Mouse (Mus musculus) ovary, postnatal 14 days (tissue): ENCODE data around the gene Crybb1.

Experiments used
- DNase-seq: peaks from one replicate; pipeline ENCODE4 v3.0.0; 2022; ENCODE audit warnings: low spot score

Crybb1 gene

DNA sequence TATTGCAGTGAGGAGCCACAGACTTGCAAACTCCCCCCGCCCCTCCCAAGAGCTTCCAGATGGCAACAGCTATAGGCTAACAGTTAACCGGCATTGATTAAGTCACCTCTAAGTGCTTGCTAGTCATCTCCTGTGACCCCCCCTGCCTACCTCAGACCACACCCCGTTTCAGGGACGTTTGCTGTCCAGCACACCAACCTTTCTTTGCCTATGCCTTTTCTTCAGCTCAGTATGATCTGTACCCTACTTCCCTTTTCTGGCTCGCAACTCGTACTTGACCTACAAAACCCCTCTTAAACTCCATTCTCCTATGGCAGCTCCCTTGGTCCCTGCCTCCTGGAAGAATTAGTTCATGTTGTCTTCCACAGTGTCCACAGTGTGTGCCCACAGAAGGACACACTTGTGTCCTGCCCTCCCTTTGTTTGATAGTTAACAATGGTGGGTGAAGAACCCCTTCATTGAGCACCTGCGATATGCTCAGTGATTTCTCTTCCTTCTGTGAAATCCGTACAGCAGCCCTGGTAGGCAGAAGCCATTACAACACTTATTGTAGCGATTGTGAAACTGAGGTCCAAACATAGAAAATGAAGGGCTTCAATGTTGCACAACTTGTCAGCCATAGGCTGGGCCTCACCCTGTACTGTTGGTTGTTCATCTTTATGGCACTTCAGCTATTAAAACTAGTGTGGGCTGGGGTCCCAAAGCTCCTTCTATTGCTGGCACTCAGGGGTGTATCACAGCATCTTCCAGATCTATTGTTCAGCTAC is 10.6 kb downstream of the Crybb1 start:
- no peak for DNase-seq

DNA sequence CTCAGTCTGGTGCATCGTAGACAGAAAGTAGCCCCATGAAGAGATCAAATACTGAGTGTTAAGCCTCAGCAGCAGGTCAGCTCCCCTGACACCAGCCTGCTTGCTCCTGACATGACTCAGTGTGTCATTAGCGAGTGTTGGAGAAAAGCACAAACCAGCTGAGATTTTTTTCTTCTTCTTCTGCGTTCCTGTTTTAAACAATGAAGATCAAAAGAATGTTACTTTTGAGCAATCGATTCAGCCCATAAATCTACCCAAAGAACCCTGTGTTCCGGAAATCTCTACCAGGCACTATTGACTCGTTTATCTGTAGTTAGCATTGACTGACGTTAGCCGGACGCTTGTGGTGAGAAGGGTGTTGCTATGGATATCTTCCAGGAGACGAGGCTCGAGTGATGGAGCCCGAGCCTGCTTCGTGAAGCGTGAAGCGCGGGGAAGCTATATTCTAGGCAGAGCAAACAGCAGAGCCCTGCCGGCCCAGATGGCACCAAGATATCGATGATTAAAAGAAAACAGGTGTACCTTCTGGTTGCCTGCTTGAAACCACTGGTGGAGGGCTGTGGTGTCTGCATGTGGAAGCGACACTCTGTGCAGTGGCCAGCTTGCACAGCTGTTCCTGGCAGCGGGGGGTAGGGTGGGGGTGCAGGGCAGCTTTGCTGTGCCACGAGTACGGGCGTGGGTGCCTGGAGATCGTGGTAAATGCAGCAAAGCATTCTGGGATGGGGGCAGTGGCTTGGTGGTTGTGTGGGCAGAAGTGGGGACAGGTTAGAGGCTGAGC is 15.3 kb downstream of the Crybb1 start:
- no peak for DNase-seq

DNA sequence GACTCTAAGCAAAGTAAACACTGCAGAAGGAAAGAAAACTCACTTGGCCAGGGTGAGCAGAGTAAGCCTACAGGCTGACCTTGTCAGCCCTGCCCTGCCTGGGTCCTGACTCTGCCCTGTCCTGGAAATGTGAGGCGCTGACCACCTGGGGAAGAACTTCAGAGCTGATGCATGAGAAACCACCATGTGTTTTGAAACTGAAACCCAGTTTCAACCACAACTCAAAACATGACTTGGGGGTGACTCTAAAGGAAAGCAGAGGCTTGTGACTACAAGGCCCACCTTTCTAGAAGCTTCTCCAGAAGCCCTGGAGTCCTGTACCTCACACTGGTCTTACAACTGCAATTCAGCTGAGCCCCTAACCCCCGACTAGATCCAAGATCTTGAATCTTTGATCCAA is 17.3 kb downstream of the Crybb1 start:
- DNase-seq = no peak

DNA sequence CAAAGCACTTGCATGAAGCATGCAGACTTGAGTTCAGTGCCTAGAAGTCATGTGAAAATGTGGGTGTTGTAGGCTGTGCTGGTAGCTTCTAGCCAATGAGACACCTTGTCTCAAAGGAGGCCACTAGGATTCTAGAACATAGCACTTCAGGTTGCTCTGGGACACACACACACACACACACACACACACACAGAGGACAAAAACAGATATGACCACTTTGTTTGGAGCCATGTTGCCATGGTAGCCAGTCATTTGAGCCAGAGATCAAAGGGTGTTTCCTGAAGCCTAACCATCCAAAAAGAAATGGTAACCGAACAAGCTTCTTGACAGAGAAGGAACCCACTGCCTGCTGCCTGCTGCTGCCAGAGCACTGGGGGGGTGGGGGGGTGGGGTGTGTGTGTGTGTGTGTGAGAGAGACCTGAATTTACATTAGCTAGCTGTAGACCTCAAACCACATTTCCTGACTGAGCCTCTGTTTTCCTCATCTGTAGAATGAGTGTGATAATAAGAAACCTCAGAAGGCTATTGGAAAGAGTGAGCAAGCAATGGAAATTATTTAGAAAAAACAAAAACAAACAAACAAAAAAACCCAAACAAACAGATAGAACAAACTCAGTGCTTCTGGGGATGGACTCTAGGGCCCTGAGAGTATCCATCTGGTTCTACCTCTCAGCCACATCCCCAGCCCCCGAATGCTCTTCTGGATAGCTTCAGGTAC is 18.3 kb downstream of the Crybb1 start:
- DNase-seq = no peak

DNA sequence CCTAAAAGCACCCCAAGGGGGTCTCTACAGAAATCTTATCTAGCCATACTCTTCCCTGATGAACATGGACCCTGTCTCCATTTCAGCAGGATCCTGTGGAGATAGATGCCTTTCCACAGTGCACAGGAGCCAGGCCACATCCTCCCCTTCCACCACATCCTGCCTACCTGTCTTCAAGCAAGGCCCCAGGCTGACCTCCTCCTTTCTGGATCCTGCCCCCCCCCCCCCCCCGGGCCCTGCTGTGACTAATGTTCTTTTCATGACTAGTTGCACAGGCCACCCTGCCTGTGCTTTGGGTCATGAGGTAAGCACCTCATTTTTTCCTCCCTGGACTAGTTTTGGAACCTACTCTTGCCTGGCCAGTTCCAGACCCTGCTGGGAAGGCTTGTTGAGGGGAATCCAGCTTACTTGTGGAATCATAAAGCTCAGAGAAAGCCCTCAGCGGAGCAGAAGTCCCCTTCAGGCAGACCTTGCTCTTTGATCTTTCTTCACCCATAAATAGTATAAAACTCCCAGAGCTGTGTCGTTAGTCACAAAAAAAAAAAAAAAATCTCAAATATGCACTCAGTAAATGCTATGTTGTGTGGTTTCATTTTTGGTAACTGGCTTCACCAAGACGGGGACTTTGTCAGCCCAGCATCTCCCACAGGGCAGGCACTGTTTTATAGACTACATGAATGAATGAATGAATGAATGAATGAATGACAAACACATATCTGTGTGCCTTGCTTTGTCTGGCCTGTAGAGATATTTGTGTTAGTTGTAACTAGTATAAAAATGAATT is 19.6 kb downstream of the Crybb1 start:
- no peak for DNase-seq

DNA sequence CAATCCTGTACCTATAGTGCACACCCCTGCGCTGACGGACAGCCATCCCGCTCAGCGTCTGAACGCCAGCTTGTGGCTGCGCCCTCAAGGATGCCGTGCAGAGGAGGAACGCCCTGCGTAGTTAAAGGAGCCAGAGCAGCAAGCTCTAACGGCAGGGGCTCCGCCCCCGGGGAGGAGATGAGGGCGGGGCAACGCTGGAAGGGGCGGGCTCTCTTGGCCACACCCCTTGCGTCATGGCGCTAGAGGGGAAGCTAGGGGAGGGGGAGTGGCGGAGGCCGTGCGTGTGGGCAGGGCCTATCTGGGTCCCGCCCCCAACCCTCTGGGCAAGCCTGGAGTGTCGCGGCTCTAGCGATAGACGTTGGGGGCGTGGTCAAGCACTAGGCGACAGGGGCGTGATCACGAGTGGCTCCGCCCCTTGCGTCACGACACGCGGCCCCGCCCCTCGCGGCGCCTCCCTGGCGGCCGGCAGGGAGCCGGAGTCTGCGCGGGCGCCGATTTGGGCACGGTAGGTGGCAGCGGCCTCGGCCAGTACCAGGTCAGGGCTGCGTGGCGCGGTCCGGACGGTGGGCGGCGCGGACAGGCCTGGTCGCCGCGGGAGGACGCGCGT is 20.8 kb downstream of the Crybb1 start, which contains the start of gene Tpst2:
Gene Tpst2 (plus strand): TSS at position 425 of the 607 bp plus-strand sequence.
- peak; percentile 100 for DNase-seq

DNA sequence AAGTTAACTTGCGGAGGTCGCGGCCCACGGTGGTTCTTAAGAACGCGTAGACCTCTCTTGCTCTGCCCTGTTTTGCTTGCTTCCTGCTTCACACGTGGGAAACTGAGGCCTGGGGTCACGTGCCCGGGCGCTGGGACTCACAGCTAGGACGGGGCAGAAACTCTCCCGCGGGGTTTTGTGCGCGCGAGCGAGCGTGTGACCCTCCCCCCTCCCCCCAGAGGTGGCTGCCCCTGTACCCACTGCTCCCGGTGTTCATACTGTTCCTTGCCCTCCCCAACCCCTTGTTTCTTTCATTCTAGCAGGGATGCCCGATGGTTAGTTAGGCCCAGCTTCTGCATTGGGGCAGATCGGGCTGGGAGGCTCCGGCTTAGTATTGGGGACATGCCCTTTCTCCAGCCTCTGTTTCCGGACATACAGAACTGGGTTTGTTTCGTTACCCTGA is 21.3 kb downstream of the Crybb1 start:
- DNase-seq = no peak

DNA sequence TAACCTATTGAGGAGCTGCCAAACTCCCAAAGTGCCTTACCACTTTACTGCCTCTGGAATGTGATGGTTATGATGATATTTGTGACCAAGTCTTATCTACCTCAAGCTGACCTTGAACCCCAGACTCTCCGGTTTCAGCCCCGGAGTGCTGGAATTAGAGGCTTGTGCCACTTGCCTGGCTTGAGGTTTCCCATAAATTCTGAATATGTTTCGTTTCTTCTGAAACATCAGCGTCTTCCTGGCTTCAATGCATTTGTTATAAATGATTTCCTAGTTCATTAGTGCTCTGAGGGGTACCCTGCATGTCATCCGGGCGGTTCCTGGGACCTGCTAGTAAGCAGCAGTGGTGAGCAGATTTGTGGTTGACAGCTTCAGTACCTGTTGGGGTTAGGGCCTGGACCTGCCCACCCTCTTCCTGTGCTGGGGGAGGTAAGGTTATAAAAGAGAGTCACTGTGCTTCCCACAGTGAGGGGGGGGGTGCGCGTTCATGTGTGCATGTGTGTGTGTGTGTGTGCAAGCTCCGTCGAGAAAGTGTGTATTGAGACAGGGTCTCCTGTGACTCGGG is 22.4 kb downstream of the Crybb1 start:
- no peak for DNase-seq

DNA sequence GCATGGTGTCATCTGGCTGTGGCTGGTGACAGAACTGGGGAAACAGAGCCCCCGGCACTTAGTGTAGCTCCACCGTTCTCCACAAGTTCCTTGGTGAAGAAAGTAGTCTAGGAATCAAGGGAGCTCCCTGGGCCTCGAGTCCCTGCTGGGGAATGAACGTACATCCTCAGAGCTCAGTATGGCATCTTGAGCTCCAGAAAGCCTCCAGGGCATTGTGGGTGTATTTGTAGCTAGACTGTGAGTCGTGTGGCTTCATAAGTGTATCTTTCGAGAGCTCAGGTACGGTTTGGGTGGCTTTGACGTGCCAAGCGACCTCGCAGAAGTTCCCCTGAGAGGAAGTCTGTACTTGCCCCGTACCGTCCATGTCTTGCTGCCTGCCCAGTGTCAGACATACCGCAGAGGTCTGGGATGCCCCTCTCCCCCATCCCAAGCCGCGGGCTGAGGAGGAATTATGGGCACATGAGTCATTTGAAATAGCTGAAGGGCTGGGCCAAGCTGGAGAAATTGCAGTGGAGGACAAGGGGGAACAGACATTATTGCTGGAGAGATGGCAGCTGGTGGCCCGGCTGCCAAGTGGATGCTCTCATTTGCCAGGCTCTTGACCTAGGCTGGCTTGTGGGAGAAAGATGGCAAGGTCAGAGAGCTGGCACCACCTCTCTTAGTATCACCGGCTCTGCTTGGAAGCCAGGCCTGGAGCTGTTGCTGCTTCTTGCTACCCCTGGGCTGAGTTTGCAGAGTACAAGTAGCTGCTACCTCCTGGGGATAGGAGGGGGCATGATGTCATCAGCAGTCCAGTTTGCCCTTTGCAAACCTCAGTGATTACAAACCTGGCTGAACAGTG is 23.8 kb downstream of the Crybb1 start:
- DNase-seq = no peak

DNA sequence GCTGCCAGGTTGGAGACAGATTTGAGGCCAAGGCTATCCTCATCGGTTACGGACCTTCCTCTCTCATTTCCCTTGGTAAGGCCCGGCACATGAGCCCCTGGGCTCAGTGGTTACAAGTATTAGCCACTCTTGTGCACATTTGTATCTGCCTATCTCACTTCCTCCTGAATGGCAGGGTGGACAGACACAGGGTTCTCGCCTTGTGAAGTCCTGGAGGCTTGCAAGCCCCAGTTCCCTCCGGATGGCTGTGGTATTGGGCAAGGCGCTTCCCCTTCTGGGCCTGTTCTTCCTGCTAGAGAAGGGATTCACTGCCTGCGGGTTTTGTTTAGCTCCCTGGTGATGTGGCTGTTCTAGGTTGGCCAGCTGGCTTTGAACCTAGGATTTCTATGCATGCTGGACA is 24.5 kb downstream of the Crybb1 start:
- no peak for DNase-seq

DNA sequence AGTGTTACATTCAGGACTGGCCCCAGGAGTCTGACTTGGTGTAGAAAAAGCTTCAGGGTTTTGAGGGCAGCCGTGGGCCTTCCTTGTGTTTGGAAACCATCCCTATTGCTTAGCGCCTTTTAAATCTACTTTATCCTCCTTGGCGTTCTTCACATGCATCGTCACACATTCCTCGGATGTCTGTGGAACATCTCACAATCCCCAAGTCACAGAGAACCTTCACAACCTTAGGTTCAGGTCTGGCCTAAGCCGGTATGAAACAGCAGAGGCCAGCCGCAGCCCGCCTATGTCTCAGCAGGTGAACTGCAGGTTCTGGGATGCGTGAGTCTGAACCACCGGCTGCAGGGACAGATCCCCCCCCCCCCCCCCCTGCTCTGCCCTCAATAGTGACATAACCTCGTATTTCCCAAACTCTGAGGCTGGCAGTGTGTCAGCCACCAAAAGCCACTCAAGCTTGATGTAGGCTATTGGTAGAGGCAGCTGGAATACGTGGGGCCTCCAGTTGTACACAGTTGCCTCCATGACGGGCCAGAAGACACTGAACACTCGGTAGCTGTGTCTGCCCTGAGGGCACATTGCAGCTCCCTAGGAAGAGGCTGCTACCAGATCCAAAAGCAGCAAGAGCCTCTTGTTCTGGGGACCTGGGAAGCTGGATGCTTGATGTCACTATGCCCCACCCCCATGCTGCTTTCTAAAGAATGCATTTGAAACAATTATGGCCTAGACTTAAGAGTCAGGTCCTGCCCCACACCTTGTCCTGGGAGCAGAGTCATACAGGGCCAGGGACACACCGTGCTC is 25.4 kb downstream of the Crybb1 start:
- DNase-seq = no peak

DNA sequence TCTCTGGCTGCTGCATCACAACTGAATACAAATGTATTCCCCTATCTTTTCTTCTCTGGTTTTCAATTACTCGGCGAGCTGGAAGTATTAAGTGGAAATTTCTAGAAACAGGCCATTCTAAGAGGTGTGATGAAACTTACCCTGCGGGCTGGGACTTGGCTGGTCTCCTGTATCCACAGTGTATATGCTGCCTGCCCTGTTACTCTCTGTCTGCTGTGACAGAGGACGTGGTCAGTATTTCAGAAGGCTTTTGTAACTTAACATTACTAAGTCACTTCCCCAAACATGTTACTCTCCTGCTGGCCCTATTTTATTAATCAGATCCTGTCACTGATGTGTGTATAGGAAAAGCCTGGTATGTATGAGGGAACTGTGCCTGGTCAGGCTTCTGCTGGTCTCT is 26.1 kb downstream of the Crybb1 start:
- DNase-seq = no peak

DNA sequence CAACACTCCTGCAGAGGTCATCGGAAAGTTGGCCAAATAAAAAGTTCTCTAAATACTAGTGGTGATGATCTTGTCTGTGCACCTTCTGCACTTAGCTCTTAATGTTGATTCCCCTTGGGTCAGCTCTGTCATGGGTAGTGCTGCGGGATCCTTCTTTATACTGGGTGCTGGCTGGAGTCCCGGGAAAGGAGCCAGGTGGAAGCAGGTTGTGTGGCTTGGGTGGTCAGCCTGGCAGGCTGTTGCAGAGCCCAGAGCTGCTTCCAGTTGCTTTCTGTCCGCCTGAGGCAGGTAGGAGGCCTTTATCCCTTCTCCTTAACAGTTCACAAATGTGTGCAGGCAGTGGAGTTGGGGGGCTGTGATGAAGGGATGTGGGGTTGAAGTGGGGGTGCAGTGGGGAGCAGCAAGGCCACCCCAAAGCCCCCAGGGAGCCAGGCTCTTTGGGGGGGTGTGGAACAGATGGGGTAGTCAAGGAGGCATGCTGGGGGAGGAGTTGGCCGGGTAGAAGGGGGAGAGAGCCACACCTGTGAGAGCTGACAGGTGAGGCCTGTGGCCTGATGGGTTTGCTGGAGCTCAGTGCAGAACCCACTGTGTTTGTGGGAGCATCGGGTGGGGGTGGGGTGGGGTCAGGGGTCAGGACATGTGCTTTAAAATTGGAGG is 26.6 kb downstream of the Crybb1 start:
- DNase-seq = no peak

DNA sequence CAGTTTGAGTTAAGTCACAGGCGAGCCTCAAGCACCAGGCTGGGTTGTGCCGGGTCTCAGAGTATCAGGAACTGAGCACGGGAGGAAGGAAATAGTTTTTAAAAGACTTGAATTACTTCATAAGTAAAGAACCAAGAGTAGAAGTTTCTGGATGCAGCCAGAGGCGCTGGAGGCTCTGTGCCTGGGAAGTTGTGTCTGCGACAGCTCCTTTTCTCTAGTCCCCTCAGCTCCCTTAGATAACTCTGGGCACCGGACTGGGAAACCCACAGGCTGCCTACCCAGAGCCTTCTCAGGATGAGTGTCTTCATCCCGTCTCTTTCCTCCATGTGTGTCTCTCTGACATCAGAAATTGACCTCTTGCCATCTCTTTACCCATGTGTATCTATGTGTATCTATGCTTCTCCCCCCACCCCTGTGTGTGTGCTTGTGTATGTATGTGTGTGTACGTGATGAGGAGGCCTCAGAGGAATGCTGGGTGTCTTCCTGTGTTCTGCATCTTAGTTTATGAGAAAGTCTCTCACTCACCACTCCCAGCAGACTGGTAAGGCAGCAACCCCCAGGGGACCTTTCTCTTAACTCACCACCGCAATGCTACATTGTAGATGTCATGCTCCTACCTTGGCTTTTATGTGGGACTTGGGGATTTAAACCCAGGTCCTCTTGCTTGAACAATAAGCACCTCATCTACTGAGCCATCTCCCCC is 27.3 kb downstream of the Crybb1 start:
- no peak for DNase-seq

DNA sequence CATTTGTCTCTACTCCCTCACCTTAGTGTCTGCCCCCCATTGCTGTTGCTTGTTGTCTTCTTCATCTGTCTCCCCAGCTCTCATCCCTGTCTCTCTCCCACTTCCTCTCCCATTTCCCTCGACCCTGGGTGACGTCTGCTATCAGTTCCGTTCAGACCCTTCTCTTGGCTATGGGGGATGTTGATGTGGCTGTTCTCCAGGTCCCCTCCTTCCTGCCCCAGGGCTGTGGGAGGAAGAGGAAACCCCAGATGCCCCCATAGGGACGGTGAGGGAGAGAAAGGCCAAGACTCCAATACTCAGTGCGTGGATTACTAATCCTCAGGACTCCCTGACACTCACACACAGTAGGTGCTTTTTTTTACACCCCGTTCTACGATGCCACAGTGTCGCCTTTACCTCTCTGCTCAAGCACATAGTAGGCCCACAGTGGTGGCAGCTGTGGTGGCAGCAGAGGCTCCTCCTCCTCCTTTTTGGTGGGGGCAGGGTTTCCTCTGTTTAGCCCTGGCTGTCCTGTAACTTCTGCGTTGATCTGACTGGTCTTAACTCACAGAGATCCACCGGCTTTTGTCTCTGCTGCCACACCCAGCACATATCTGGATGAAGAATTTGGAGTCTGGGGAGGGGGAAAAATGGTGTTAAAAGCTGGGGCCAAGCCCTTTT is 28.1 kb downstream of the Crybb1 start:
- DNase-seq = no peak

DNA sequence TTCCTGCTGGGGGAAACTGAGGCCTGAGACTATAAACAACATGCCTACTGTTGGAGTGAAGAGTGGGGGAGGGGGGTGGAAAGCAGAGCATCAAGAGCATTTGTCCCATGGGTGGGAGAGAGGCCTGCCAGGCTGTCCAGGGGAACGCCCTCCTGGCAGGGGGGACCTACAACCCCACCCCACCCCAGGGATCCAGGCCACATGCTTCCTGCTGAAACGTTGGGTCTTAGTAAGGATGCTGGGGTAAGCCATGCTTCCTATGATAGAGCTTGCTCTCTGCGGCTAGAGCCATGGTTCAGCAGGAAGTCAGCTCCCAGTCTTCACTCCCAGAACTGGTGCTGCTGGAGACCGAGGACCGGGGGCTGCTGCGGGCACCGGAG is 28.6 kb downstream of the Crybb1 start:
- no peak for DNase-seq

DNA sequence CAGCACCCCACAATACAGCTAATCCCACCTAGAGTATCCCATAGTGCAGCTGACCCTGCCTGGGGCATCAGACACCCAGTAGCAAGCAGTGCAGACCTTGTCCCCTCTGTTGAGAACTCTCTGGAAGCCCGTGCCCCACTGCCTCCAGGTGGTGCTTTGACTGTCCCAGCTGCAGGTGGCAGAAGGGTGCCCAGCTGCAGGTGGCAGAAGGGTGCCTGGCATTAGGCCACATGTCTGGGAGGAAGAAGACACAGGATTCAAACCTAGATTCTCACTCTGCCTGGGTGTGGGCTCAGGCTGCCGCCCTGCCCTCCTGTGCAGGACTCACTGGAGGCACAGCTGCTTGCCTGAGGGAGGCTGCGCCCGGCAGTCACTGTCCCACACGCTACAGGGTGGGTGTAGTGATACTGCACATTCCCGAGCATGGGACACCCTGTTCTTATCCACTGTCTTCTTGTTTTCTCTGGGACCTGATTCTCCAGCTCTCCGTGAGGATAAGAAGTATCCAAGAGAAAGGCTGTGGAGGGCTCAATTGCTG is 30.0 kb downstream of the Crybb1 start:
- no peak for DNase-seq

DNA sequence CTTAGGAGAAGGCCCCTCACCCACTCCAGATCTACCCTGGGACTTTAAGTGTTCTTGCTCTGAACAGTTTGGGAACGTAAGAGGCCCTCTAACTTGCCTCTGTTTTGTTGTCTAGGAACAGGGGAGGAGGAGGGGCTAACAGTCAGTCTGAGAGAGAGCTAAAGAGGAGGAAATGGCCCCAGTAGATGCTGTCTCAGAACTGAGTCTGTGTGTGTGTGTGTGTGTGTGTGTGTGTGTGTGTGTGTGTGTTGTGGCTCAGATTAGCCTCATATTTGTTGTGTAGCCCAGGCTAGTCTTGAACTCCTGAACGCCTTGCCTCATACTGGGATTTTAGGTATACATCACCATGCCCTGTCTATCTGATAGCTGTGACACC is 31.0 kb downstream of the Crybb1 start:
- no peak for DNase-seq
